Mouse (Mus musculus): Measurements from ENCODE around the gene Opn5. TPM values are rescaled to one million over a fixed set of nuclear protein-coding genes. Genes with fewer than 3 reads are reported as not detected.

The Opn5 gene
- total and polyA plus RNA-seq, 2 experiments from 2014 or later, result 0.38 TPM; not detected in 1

- H3K36me3 ChIP-seq (ENCODE audit: insufficient read depth, low read length), result no peaks in the 10 kb centered on the region
- H3K27ac ChIP-seq (ENCODE audit: low read depth, low read length), result no peak overlapping the region
- no peaks in the 10 kb centered on the region for H3K9me3 ChIP-seq (ENCODE audit: low read length)
- H3K9ac ChIP-seq (replicated peaks; ENCODE audit: low read length, poor library complexity, severe bottlenecking), result no peak overlapping the region
- peak; percentile 91 for DNase-seq (ENCODE audit: low spot score)
- ATAC-seq (ENCODE audit: low FRiP score), result peak; percentile 93
- no peaks in the 10 kb centered on the region for H3K27me3 ChIP-seq (ENCODE audit: insufficient read depth, low read length)
- no peak overlapping the region for H3K4me2 ChIP-seq (ENCODE audit: low read depth, low read length, poor library complexity, severe bottlenecking)
- peak; percentile 99 for TF ChIP-seq CTCF (IDR thresholded peaks at IDR 0.05)
- H3K4me1 ChIP-seq (ENCODE audit: insufficient read depth, low read length), result no peaks in the 10 kb centered on the region
- WGBS, result 22% methylated on average over 15 of the region's 15 CpGs
- H3K4me3 ChIP-seq (ENCODE audit: low read depth, low read length), result no peak overlapping the region
These were observed 8.1 kb downstream of the Opn5 start for GRCm38 (mm10) chr17:42602829-42603784.

GRCm38 (mm10) chr17:42586486-42586885 lies 24.7 kb downstream of the Opn5 start:
- ATAC-seq (ENCODE audit: low FRiP score) (no peak), DNase-seq (ENCODE audit: low spot score) (no peak)
- Histone ChIP-seq H3K4me1 (ENCODE audit: insufficient read depth, low read length) (no peaks in the 10 kb centered on the region), H3K27ac (ENCODE audit: low read depth, low read length) (no peak overlapping the region), H3K9ac (replicated peaks; ENCODE audit: low read length, poor library complexity, severe bottlenecking) (no peak overlapping the region), H3K4me3 (ENCODE audit: low read depth, low read length) (no peak overlapping the region), H3K27me3 (ENCODE audit: insufficient read depth, low read length) (no peaks in the 10 kb centered on the region), H3K9me3 (ENCODE audit: low read length) (no peaks in the 10 kb centered on the region), H3K36me3 (ENCODE audit: insufficient read depth, low read length) (no peaks in the 10 kb centered on the region), H3K4me2 (ENCODE audit: low read depth, low read length, poor library complexity, severe bottlenecking) (no peak overlapping the region)
- 94% methylated on average over 1 of the region's 1 CpGs for WGBS
- no peak for TF ChIP-seq CTCF (IDR thresholded peaks at IDR 0.05)

- DNase-seq (ENCODE audit: low spot score), result no peak
- no peak for ATAC-seq (ENCODE audit: low FRiP score)
- H3K27ac ChIP-seq (ENCODE audit: low read depth, low read length), result peak overlapping the region; percentile 38; the same call in 1 of the 2 replicates
- H3K27me3 ChIP-seq (ENCODE audit: insufficient read depth, low read length), result no peaks in the 10 kb centered on the region
- H3K9ac ChIP-seq (replicated peaks; ENCODE audit: low read length, poor library complexity, severe bottlenecking), result no peak overlapping the region
- no peak overlapping the region for H3K4me3 ChIP-seq (ENCODE audit: low read depth, low read length)
- no peaks in the 10 kb centered on the region for H3K36me3 ChIP-seq (ENCODE audit: insufficient read depth, low read length)
- no peaks in the 10 kb centered on the region for H3K4me1 ChIP-seq (ENCODE audit: insufficient read depth, low read length)
- TF ChIP-seq CTCF (IDR thresholded peaks at IDR 0.05), result no peak
- H3K9me3 ChIP-seq (ENCODE audit: low read length), result no peaks in the 10 kb centered on the region
- no peak overlapping the region for H3K4me2 ChIP-seq (ENCODE audit: low read depth, low read length, poor library complexity, severe bottlenecking)
- WGBS, result 36% methylated on average over 2 of the region's 2 CpGs
These were observed 28.2 kb downstream of the Opn5 start for GRCm38 (mm10) chr17:42583029-42583331.

- WGBS, result 6% methylated on average over 1 of the region's 1 CpGs
- ATAC-seq (ENCODE audit: low FRiP score) (peak; percentile 85), DNase-seq (ENCODE audit: low spot score) (peak; percentile 61)
- H3K27ac ChIP-seq (ENCODE audit: low read depth, low read length), result peak overlapping the region; percentile 38; the same call in 1 of the 2 replicates
- no peaks in the 10 kb centered on the region for H3K36me3 ChIP-seq (ENCODE audit: insufficient read depth, low read length)
- no peaks in the 10 kb centered on the region for H3K9me3 ChIP-seq (ENCODE audit: low read length)
- no peak overlapping the region for H3K9ac ChIP-seq (replicated peaks; ENCODE audit: low read length, poor library complexity, severe bottlenecking)
- no peaks in the 10 kb centered on the region for H3K27me3 ChIP-seq (ENCODE audit: insufficient read depth, low read length)
- no peak overlapping the region for H3K4me2 ChIP-seq (ENCODE audit: low read depth, low read length, poor library complexity, severe bottlenecking)
- no peak for TF ChIP-seq CTCF (IDR thresholded peaks at IDR 0.05)
- no peaks in the 10 kb centered on the region for H3K4me1 ChIP-seq (ENCODE audit: insufficient read depth, low read length)
- H3K4me3 ChIP-seq (ENCODE audit: low read depth, low read length), result no peak overlapping the region
These were observed 28.7 kb downstream of the Opn5 start for GRCm38 (mm10) chr17:42582281-42583028.

GRCm38 (mm10) chr17:42580623-42581022 lies 30.6 kb downstream of the Opn5 start:
- TF ChIP-seq CTCF (IDR thresholded peaks at IDR 0.05), result no peak
- H3K9me3 ChIP-seq (ENCODE audit: low read length), result no peaks in the 10 kb centered on the region
- ATAC-seq (ENCODE audit: low FRiP score) (no peak), DNase-seq (ENCODE audit: low spot score) (no peak)
- H3K4me3 ChIP-seq (ENCODE audit: low read depth, low read length), result no peak overlapping the region
- no peaks in the 10 kb centered on the region for H3K27me3 ChIP-seq (ENCODE audit: insufficient read depth, low read length)
- H3K27ac ChIP-seq (ENCODE audit: low read depth, low read length), result no peak overlapping the region
- no peaks in the 10 kb centered on the region for H3K4me1 ChIP-seq (ENCODE audit: insufficient read depth, low read length)
- H3K36me3 ChIP-seq (ENCODE audit: insufficient read depth, low read length), result no peaks in the 10 kb centered on the region
- H3K4me2 ChIP-seq (ENCODE audit: low read depth, low read length, poor library complexity, severe bottlenecking), result no peak overlapping the region
- WGBS, result 79% methylated on average over 4 of the region's 4 CpGs
- no peak overlapping the region for H3K9ac ChIP-seq (replicated peaks; ENCODE audit: low read length, poor library complexity, severe bottlenecking)

- H3K4me2 ChIP-seq (ENCODE audit: low read depth, low read length, poor library complexity, severe bottlenecking), result no peak overlapping the region
- ATAC-seq (ENCODE audit: low FRiP score) (no peak), DNase-seq (ENCODE audit: low spot score) (no peak)
- no peak overlapping the region for H3K9ac ChIP-seq (replicated peaks; ENCODE audit: low read length, poor library complexity, severe bottlenecking)
- H3K27ac ChIP-seq (ENCODE audit: low read depth, low read length), result no peak overlapping the region
- 92% methylated on average over 3 of the region's 3 CpGs for WGBS
- H3K9me3 ChIP-seq (ENCODE audit: low read length), result no peaks in the 10 kb centered on the region
- TF ChIP-seq CTCF (IDR thresholded peaks at IDR 0.05), result no peak
- no peaks in the 10 kb centered on the region for H3K27me3 ChIP-seq (ENCODE audit: insufficient read depth, low read length)
- no peak overlapping the region for H3K4me3 ChIP-seq (ENCODE audit: low read depth, low read length)
- no peaks in the 10 kb centered on the region for H3K4me1 ChIP-seq (ENCODE audit: insufficient read depth, low read length)
- H3K36me3 ChIP-seq (ENCODE audit: insufficient read depth, low read length), result no peaks in the 10 kb centered on the region
These were observed 31.0 kb downstream of the Opn5 start for GRCm38 (mm10) chr17:42580196-42580595.

All from midbrain, postnatal 0 days (tissue).